ENCODE assay signal across 8 mouse cellular contexts in genomic region chr17:47408558-47408898, GRCm38 (mm10). TPM values are rescaled to one million over a fixed set of nuclear protein-coding genes. Genes with fewer than 3 reads are reported as not detected.
DNase-seq lines count a peak whose midpoint lies in the region; ATAC-seq and TF ChIP-seq lines count a peak whose summit lies in the region.

No protein-coding gene starts in this region.

- H3K27ac ChIP-seq in cerebellum, adult 2 months (ENCODE audit: insufficient read depth, low read length) = no peak overlapping the region
- H3K27ac ChIP-seq in liver, postnatal 0 days (ENCODE audit: low read depth) = no peak overlapping the region

- no peak overlapping the region for H3K4me3 ChIP-seq in C2C12 (ENCODE audit: insufficient read depth, poor library complexity, severe bottlenecking)
- H3K4me3 ChIP-seq in cerebellum, adult 2 months (replicated peaks; ENCODE audit: insufficient read depth, low read depth, low read length) = no peak overlapping the region
- H3K4me3 ChIP-seq in liver, postnatal 0 days (ENCODE audit: low read depth, low read length) = no peak overlapping the region

- TF ChIP-seq CTCF in C2C12 (IDR thresholded peaks at IDR 0.05; ENCODE audit: control insufficient read depth, insufficient read depth, insufficient read length) = peak; percentile 59
- peak; percentile 64 for TF ChIP-seq CTCF in cerebellum, adult 2 months (IDR thresholded peaks at IDR 0.05; ENCODE audit: borderline replicate concordance, insufficient read depth, low read depth, low read length)
- peak; percentile 86 for TF ChIP-seq CTCF in liver, postnatal 0 days (IDR thresholded peaks at IDR 0.05; ENCODE audit: low read depth)

- 23% methylated on average over 8 of the region's 8 CpGs for WGBS in cerebellum, adult 2 months
- 16% methylated on average over 8 of the region's 8 CpGs for WGBS in liver, postnatal 0 days (ENCODE audit: insufficient replicate concordance)

- ATAC-seq in liver, postnatal 0 days = peak; percentile 71

- no peak overlapping the region for H3ac ChIP-seq in C2C12 (ENCODE audit: control insufficient read depth, insufficient read length, low read depth)

- H3K79me2 ChIP-seq in C2C12 (ENCODE audit: control insufficient read depth, insufficient read depth) = no peaks in the 10 kb centered on the region

- H3K79me3 ChIP-seq in C2C12 (ENCODE audit: low read depth) = no peaks in the 10 kb centered on the region

- no peaks in the 10 kb centered on the region for H3K9me3 ChIP-seq in liver, postnatal 0 days (ENCODE audit: low read length)

- no peak for TF ChIP-seq EP300 in liver, postnatal 0 days (IDR thresholded peaks at IDR 0.05; ENCODE audit: low read depth)

- no peak overlapping the region for H3K9ac ChIP-seq in liver, postnatal 0 days (replicated peaks)

- DNase-seq in ES-CJ7 (ENCODE audit: low read depth, low spot score) (peak; percentile 82), adipocyte (ENCODE audit: low spot score) (no peak)
- DNase-seq in cerebellum, adult 2 months = peak; percentile 20 to 61
- DNase-seq in frontal cortex, postnatal 36 days (ENCODE audit: low spot score in 2 of 2) = peak; percentile 24 to 36
- DNase-seq in kidney, adult 8-10 months = peak; percentile 45 to 74
- peak; percentile 77 for DNase-seq in liver, postnatal 0 days
- DNase-seq in retina, postnatal 1 day = peak; percentile 72

- no peaks in the 10 kb centered on the region for H3K4me1 ChIP-seq in cerebellum, adult 2 months (ENCODE audit: control insufficient read depth, insufficient read depth, low read length)
- no peaks in the 10 kb centered on the region for H3K4me1 ChIP-seq in liver, postnatal 0 days (ENCODE audit: insufficient read depth)

- no peak for TF ChIP-seq POLR2A in cerebellum, adult 2 months (IDR thresholded peaks at IDR 0.05; ENCODE audit: borderline replicate concordance, insufficient read depth, low read length)

- H3K4me2 ChIP-seq in liver, postnatal 0 days (ENCODE audit: low read depth, low read length) = no peak overlapping the region

- peaks cover 46% of the 10 kb centered on the region for H3K27me3 ChIP-seq in C2C12 (ENCODE audit: control insufficient read depth, insufficient read depth, insufficient read length)
- H3K27me3 ChIP-seq in cerebellum, adult 2 months (ENCODE audit: control insufficient read depth, insufficient read depth, low read length) = no peaks in the 10 kb centered on the region
- peaks cover 22% of the 10 kb centered on the region for H3K27me3 ChIP-seq in liver, postnatal 0 days (ENCODE audit: insufficient read depth, low read length)

- no peaks in the 10 kb centered on the region for H3K36me3 ChIP-seq in C2C12 (ENCODE audit: control insufficient read depth, insufficient read depth)
- H3K36me3 ChIP-seq in liver, postnatal 0 days (replicated peaks; ENCODE audit: insufficient read depth, low read length) = no peaks in the 10 kb centered on the region

TF ChIP-seq in C2C12, 6 proteins besides CTCF, POLR2A, EP300 and RAD21:
- no peak for TF ChIP-seq MYOG (IDR thresholded peaks at IDR 0.05; ENCODE audit: control insufficient read depth, extremely low read depth, insufficient read length)
- no peak for TF ChIP-seq CEBPB (IDR thresholded peaks at IDR 0.05; ENCODE audit: low read depth)
- TF ChIP-seq USF1 (IDR thresholded peaks at IDR 0.05; ENCODE audit: low read depth) = no peak
- TF ChIP-seq FOSL1 (IDR thresholded peaks at IDR 0.05; ENCODE audit: insufficient read depth, low read length, poor library complexity, severe bottlenecking) = no peak

RNA-seq across cellular contexts. Expression of gene Guca1a, which starts 8.1 kb away (rescaled TPM):
- 0.48 TPM for polyA plus RNA-seq in C2C12 (2012; fragmentation: generic; extraction: Trizol)
- 0.21 and 0.25 TPM in 2 replicates for polyA plus RNA-seq in cerebellum, adult 2 months (2012; rRNA removed)
- 1.5 TPM in 2 replicates for polyA plus RNA-seq in liver, postnatal 0 days (2015; fragmentation: Nextera tagmentation; extraction: Ambion mirVana)

RNA-seq across cellular contexts. Expression of gene Guca1b, which starts 23.3 kb away (rescaled TPM):
- polyA plus RNA-seq in C2C12 (2012; fragmentation: generic; extraction: Trizol) = 0.11 TPM
- 1.9 and 2.0 TPM in 2 replicates for polyA plus RNA-seq in cerebellum, adult 2 months (2012; rRNA removed)
- polyA plus RNA-seq in liver, postnatal 0 days (2015; fragmentation: Nextera tagmentation; extraction: Ambion mirVana) = 0.11 and 0.13 TPM in 2 replicates

RNA-seq across cellular contexts. Expression of gene AI661453, which starts 27.9 kb away (rescaled TPM):
- polyA plus RNA-seq in C2C12 (2012; fragmentation: generic; extraction: Trizol) = 0.13 TPM
- polyA plus RNA-seq in cerebellum, adult 2 months (2012; rRNA removed) = 0.11 and 0.13 TPM in 2 replicates
- polyA plus RNA-seq in liver, postnatal 0 days (2015; fragmentation: Nextera tagmentation; extraction: Ambion mirVana) = 1.0 and 1.6 TPM in 2 replicates

RNA-seq across cellular contexts. Expression of gene 1700001C19Rik, which starts 28.6 kb away (rescaled TPM):
- not detected for polyA plus RNA-seq in C2C12 (2012; fragmentation: generic; extraction: Trizol)
- 0.19 and 0.25 TPM in 2 replicates for polyA plus RNA-seq in cerebellum, adult 2 months (2012; rRNA removed)
- 7.5 and 7.8 TPM in 2 replicates for polyA plus RNA-seq in liver, postnatal 0 days (2015; fragmentation: Nextera tagmentation; extraction: Ambion mirVana)

RNA-seq across cellular contexts. Expression of gene Mrps10, which starts 39.8 kb away (rescaled TPM):
- polyA plus RNA-seq in C2C12 (2012; fragmentation: generic; extraction: Trizol) = 88.2 TPM
- polyA plus RNA-seq in cerebellum, adult 2 months (2012; rRNA removed) = 58.8 and 63.7 TPM in 2 replicates
- 46.6 and 47.5 TPM in 2 replicates for polyA plus RNA-seq in liver, postnatal 0 days (2015; fragmentation: Nextera tagmentation; extraction: Ambion mirVana)
